ENCODE assay signal across 22 mouse cellular contexts in the genomic region with DNA sequence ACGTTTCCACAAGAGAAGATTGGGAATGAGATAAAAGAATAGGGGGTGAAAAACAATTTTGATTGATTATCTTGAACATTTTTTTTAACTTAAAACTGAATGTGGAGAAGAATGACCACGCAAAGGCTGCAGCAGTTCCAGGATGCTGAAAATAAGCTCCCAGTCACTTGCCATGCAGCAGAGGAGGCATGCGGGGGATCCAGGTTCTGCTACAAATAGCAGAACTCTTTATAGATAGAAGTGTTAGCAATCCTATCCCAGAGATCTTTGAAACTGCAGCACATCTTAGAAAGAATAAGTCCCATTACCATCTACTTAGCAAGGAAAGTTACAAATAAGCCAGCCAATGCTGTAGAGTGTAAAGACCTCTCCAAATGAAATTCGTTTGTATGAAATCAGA.
DNase-seq lines count a peak whose midpoint lies in the region; ATAC-seq lines count a peak whose summit lies in the region.
"Had no signal": no experiment of that assay in that cellular context is flagged by ENCODE, and none has a peak within 500 bp of the region (broad histone marks: within the 10 kb centered on the region; RNA-seq: fewer than 3 reads in every experiment).

No protein-coding gene starts in this region.

- intact Hi-C loops in left cerebral cortex, postnatal 4 days (cut with DNase I), result no loop called here

- peak; percentile 99 for ATAC-seq in frontal cortex, adult (ENCODE audit: low TSS enrichment)
- ATAC-seq: forebrain, postnatal 0 days; hindbrain, postnatal 0 days; intestine, embryonic 15.5 days; liver, embryonic 12.5 days; liver, postnatal 0 days; midbrain, embryonic 16.5 days had no signal

- DNase-seq in frontal cortex, postnatal 10 days (ENCODE audit: low spot score in 2 of 2), result no peak
- DNase-seq in left cerebral cortex, adult 18-20 months (ENCODE audit: low spot score in 2 of 2), result peak; percentile 38 to 45
- DNase-seq in left cerebral cortex, postnatal 4 days, result no peak
- peak; percentile 56 to 60 for DNase-seq in right cerebral cortex, adult 2 months (ENCODE audit: low spot score in 2 of 2)
- no peak for DNase-seq in layer of hippocampus, adult 9-11 months
- DNase-seq in gastrocnemius, adult 18-20 months (ENCODE audit: low spot score), result no peak
- DNase-seq: adrenal gland, adult 8-10 months; cerebellum, adult 8-10 months; cerebellum, postnatal 25 days; forebrain, postnatal 0 days; gastrocnemius, postnatal 14 days; kidney, adult 8-10 months; kidney, postnatal 4 days; liver, postnatal 0 days; lung, postnatal 36 days; spleen, adult 18-20 months; thymus, postnatal 4 days had no signal

Comparison
In these comparisons a context has a peak if more than half of its experiments do, and no peak if none do; other contexts are left out.
1. DNase-seq: peak in left cerebral cortex, adult 18-20 months (2 of 2) and right cerebral cortex, adult 2 months (2 of 2); none in frontal cortex, postnatal 10 days (0 of 2), left cerebral cortex, postnatal 4 days (single experiment), layer of hippocampus, adult 9-11 months (single experiment) and gastrocnemius, adult 18-20 months (single experiment).